Mouse (Mus musculus) myocyte (in vitro differentiated cells): Measurements from ENCODE around the gene 0610010K14Rik.

Experiments used
- POLR2A ChIP-seq: IDR thresholded peaks from one replicate; pipeline ENCODE4 v1.6.1; 2011; ENCODE audit warnings: low read depth, mild to moderate bottlenecking, control low read depth, moderate library complexity; ENCODE audit not compliant: insufficient read length
- USF1 ChIP-seq: IDR thresholded peaks from one replicate; pipeline ENCODE4 v1.6.1; 2011; ENCODE audit warnings: low read depth, mild to moderate bottlenecking, control low read depth, moderate library complexity

GRCm38 (mm10) chr11:70232546-70232945, 5.2 kb downstream of the 0610010K14Rik start:
- TF ChIP-seq POLR2A = no peak
- no peak for TF ChIP-seq USF1
